Mouse (Mus musculus) frontal cortex, postnatal 25 days (tissue): ENCODE data around the gene Atrn.
A peak's percentile ranks its signal among the peaks of the same experiment; 100 is the strongest.

ENCODE experiments used
- DNase-seq, 2 experiments: peaks; one replicate each; pipeline ENCODE4 v3.0.0; 2022; ENCODE audit warnings: low spot score in 2 of 2

Atrn gene

GRCm38 (mm10) chr2:130905751-130906583, at the start of gene Atrn, which contains the start of gene 4930402H24Rik:
Atrn (plus strand) TSS chr2:130906495.
4930402H24Rik (minus strand) TSS chr2:130906406.
- DNase-seq, result peak; percentile 73 to 87

- DNase-seq, result no peak
These were observed 44.2 kb upstream of the Atrn start for GRCm38 (mm10) chr2:130862091-130862490.

- DNase-seq, result no peak
These were observed 35.4 kb upstream of the Atrn start for GRCm38 (mm10) chr2:130870916-130871315.

GRCm38 (mm10) chr2:130877376-130877775, 28.9 kb upstream of the Atrn start:
- no peak for DNase-seq

GRCm38 (mm10) chr2:130886983-130887382, 19.3 kb upstream of the Atrn start:
- no peak for DNase-seq

GRCm38 (mm10) chr2:130887456-130887855, 18.8 kb upstream of the Atrn start:
- DNase-seq, result no peak

- DNase-seq, result no peak
These were observed 9.4 kb upstream of the Atrn start for GRCm38 (mm10) chr2:130896944-130897343.

GRCm38 (mm10) chr2:130897856-130898255, 8.4 kb upstream of the Atrn start:
- DNase-seq, result no peak

- no peak for DNase-seq
These were observed 7.5 kb upstream of the Atrn start for GRCm38 (mm10) chr2:130898783-130899182.

GRCm38 (mm10) chr2:130906584-130907315, 455 bp downstream of the Atrn start:
- DNase-seq, result peak; percentile 16 to 25

- no peak for DNase-seq
These were observed 5.4 kb downstream of the Atrn start for GRCm38 (mm10) chr2:130911691-130912090.

GRCm38 (mm10) chr2:130914873-130915272, 8.6 kb downstream of the Atrn start:
- DNase-seq, result no peak

- DNase-seq, result no peak
These were observed 10.3 kb downstream of the Atrn start for GRCm38 (mm10) chr2:130916521-130917147.

- DNase-seq, result no peak
These were observed 11.4 kb downstream of the Atrn start for GRCm38 (mm10) chr2:130917686-130918085.

GRCm38 (mm10) chr2:130919062-130919593, 12.8 kb downstream of the Atrn start:
- DNase-seq, result no peak

- DNase-seq, result no peak
These were observed 18.7 kb downstream of the Atrn start for GRCm38 (mm10) chr2:130924950-130925349.

GRCm38 (mm10) chr2:130928031-130928430, 21.7 kb downstream of the Atrn start:
- DNase-seq, result no peak

- DNase-seq, result no peak
These were observed 22.2 kb downstream of the Atrn start for GRCm38 (mm10) chr2:130928530-130928929.

- DNase-seq, result no peak
These were observed 23.7 kb downstream of the Atrn start for GRCm38 (mm10) chr2:130929994-130930393.

GRCm38 (mm10) chr2:130932865-130933264, 26.6 kb downstream of the Atrn start:
- no peak for DNase-seq

- no peak for DNase-seq
These were observed 43.5 kb downstream of the Atrn start for GRCm38 (mm10) chr2:130949781-130950180.

- DNase-seq, result peak; percentile 92 to 98
These were observed 44.3 kb downstream of the Atrn start for GRCm38 (mm10) chr2:130950548-130950947.
